8 mouse cellular contexts compared by ENCODE assay signal in genomic region chr11:70230239-70230727, GRCm38 (mm10). TPM values are rescaled to one million over a fixed set of nuclear protein-coding genes. Genes with fewer than 3 reads are reported as not detected.
DNase-seq lines count a peak whose midpoint lies in the region; ATAC-seq and TF ChIP-seq lines count a peak whose summit lies in the region.

No protein-coding gene starts in this region.

- peak; percentile 63 for ATAC-seq in activated CD4-positive, CD25-positive, alpha-beta regulatory T cell, adult 4 months
- ATAC-seq in granulocyte monocyte progenitor cell, adult 5-6 weeks (replicated peaks; ENCODE audit: poor library complexity, severe bottlenecking): peak; percentile 90
- peak; percentile 43 for ATAC-seq in intestine, embryonic 16.5 days
- ATAC-seq in monocyte, adult 5-6 weeks (replicated peaks; ENCODE audit: insufficient number of reproducible peaks, low FRiP score, low TSS enrichment, poor library complexity, severe bottlenecking): peak; percentile 86

- H3K4me3 ChIP-seq in intestine, embryonic 16.5 days (ENCODE audit: low read length): peak overlapping the region; percentile 22
- peak overlapping the region; percentile 30; the same call in 1 of the 2 replicates for H3K4me3 ChIP-seq in liver, adult 2 months (ENCODE audit: insufficient read depth, low read depth, low read length)

- peaks cover 4% of the 10 kb centered on the region; the same call in 1 of the 2 replicates for H3K36me3 ChIP-seq in intestine, embryonic 16.5 days (ENCODE audit: control insufficient read depth, insufficient read depth, low read length)
- H3K36me3 ChIP-seq in liver, adult 2 months (ENCODE audit: control insufficient read depth, insufficient read depth, low read length): no peaks in the 10 kb centered on the region

- TF ChIP-seq POLR2A in liver, adult 2 months (IDR thresholded peaks at IDR 0.05; ENCODE audit: extremely low read depth, insufficient read depth, low read length): no peak

- H3K4me2 ChIP-seq in intestine, embryonic 16.5 days (ENCODE audit: low read depth, low read length): peak overlapping the region; percentile 70

- H3K27me3 ChIP-seq in intestine, embryonic 16.5 days (replicated peaks; ENCODE audit: control insufficient read depth, insufficient read depth, low read length): peaks cover 19% of the 10 kb centered on the region; the same call in 1 of the 2 replicates
- H3K27me3 ChIP-seq in liver, adult 2 months (ENCODE audit: control insufficient read depth, insufficient read depth, low read length): no peaks in the 10 kb centered on the region

- no peaks in the 10 kb centered on the region for H3K79me2 ChIP-seq in liver, adult 2 months (ENCODE audit: control insufficient read depth, insufficient read depth, low read length)

- DNase-seq in 3T3-L1 (ENCODE audit: low read depth, low spot score): peak; percentile 90
- peak; percentile 90 for DNase-seq in embryo, embryonic 11 days
- peak; percentile 33 for DNase-seq in liver, adult 2 months (ENCODE audit: extremely low read depth, low read depth, low spot score)
- peak; percentile 83 to 95 for DNase-seq in spleen, postnatal 4 days (ENCODE audit: low spot score in 2 of 2)

- H3K9ac ChIP-seq in intestine, embryonic 16.5 days (ENCODE audit: low read depth, low read length): peak overlapping the region; percentile 60; the same call in 1 of the 2 replicates
- H3K9ac ChIP-seq in liver, adult 2 months (ENCODE audit: low read depth, low read length): no peak overlapping the region

- no peaks in the 10 kb centered on the region for H3K9me3 ChIP-seq in intestine, embryonic 16.5 days (ENCODE audit: control insufficient read depth, low read length)

- 0 out of 2 replicates have a peak overlapping the region, but pooled peaks have one; percentile 17 for H3K27ac ChIP-seq in intestine, embryonic 16.5 days (ENCODE audit: low read length)
- peak overlapping the region; percentile 18; the same call in 1 of the 2 replicates for H3K27ac ChIP-seq in liver, adult 2 months (replicated peaks; ENCODE audit: insufficient read depth, low read depth, low read length)

- 1% methylated on average over 32 of the region's 32 CpGs for WGBS in intestine, embryonic 16.5 days
- WGBS in liver, adult 2 months: 3% methylated on average over 32 of the region's 32 CpGs

- peak; percentile 99 for TF ChIP-seq CTCF in liver, adult 2 months (IDR thresholded peaks at IDR 0.05; ENCODE audit: low read depth, low read length)

- peaks cover 35% of the 10 kb centered on the region for H3K4me1 ChIP-seq in intestine, embryonic 16.5 days (ENCODE audit: control insufficient read depth, insufficient read depth, low read length)
- no peaks in the 10 kb centered on the region; the same call in 1 of the 2 replicates for H3K4me1 ChIP-seq in liver, adult 2 months (ENCODE audit: control insufficient read depth, insufficient read depth, low read length)

RNA-seq across cellular contexts. Expression of gene Bcl6b, which starts 0.7 kb away (rescaled TPM):
- polyA plus RNA-seq in activated CD4-positive, CD25-positive, alpha-beta regulatory T cell, adult 4 months (2017; shearing (Covaris generic)): under 1 TPM; 0.23 to 0.36 TPM
- not detected in 2 replicates for total RNA-seq in granulocyte monocyte progenitor cell, adult 5-6 weeks (2014; fragmentation: Nextera tagmentation)
- total RNA-seq in granulocyte monocyte progenitor cell, adult 5-6 weeks (2017): 0.13 TPM in 1 of 2 replicates, not detected in the other
- 10.3 and 10.4 TPM in 2 replicates for polyA plus RNA-seq in intestine, embryonic 16.5 days (2015; fragmentation: Nextera tagmentation; extraction: Ambion mirVana)
- 0.74 and 0.81 TPM in 2 replicates for total RNA-seq in liver, adult 2 months (2014; rRNA removed)
- polyA plus RNA-seq in liver, adult 2 months (2012; rRNA removed): 0.56 and 1.3 TPM in 2 replicates
- not detected in 3 replicates for total RNA-seq in monocyte, adult 5-6 weeks (2017)

RNA-seq across cellular contexts. Expression of gene 0610010K14Rik, which starts 7.4 kb away (rescaled TPM):
- 100 to 1,000 TPM; 124 to 159 TPM for polyA plus RNA-seq in activated CD4-positive, CD25-positive, alpha-beta regulatory T cell, adult 4 months (2017; shearing (Covaris generic))
- total RNA-seq in granulocyte monocyte progenitor cell, adult 5-6 weeks (2014; fragmentation: Nextera tagmentation): 78.5 and 112 TPM in 2 replicates
- 36.9 and 44.2 TPM in 2 replicates for total RNA-seq in granulocyte monocyte progenitor cell, adult 5-6 weeks (2017)
- 118 and 129 TPM in 2 replicates for polyA plus RNA-seq in intestine, embryonic 16.5 days (2015; fragmentation: Nextera tagmentation; extraction: Ambion mirVana)
- 6.5 and 9.9 TPM in 2 replicates for total RNA-seq in liver, adult 2 months (2014; rRNA removed)
- 30.6 and 34.0 TPM in 2 replicates for polyA plus RNA-seq in liver, adult 2 months (2012; rRNA removed)
- 8.1 to 28.1 TPM (median 18.3 TPM) in 3 replicates for total RNA-seq in monocyte, adult 5-6 weeks (2017)

RNA-seq across cellular contexts. Expression of gene Gm21988, which starts 9.3 kb away (rescaled TPM):
- polyA plus RNA-seq in activated CD4-positive, CD25-positive, alpha-beta regulatory T cell, adult 4 months (2017; shearing (Covaris generic)): 1 to 10 TPM; 5.2 to 7.6 TPM
- total RNA-seq in granulocyte monocyte progenitor cell, adult 5-6 weeks (2014; fragmentation: Nextera tagmentation): 4.7 and 4.8 TPM in 2 replicates
- 0.57 TPM in 1 of 2 replicates, not detected in the other for total RNA-seq in granulocyte monocyte progenitor cell, adult 5-6 weeks (2017)
- polyA plus RNA-seq in intestine, embryonic 16.5 days (2015; fragmentation: Nextera tagmentation; extraction: Ambion mirVana): 9.9 and 10.7 TPM in 2 replicates
- total RNA-seq in liver, adult 2 months (2014; rRNA removed): 0.28 and 1.5 TPM in 2 replicates
- polyA plus RNA-seq in liver, adult 2 months (2012; rRNA removed): 5.8 and 6.8 TPM in 2 replicates
- total RNA-seq in monocyte, adult 5-6 weeks (2017): 3.3 to 5.8 TPM in 2 of 3 replicates, not detected in the other

RNA-seq across cellular contexts. Expression of gene Rnasek, which starts 9.4 kb away (rescaled TPM):
- 100 to 1,000 TPM; 228 to 245 TPM for polyA plus RNA-seq in activated CD4-positive, CD25-positive, alpha-beta regulatory T cell, adult 4 months (2017; shearing (Covaris generic))
- 116 and 161 TPM in 2 replicates for total RNA-seq in granulocyte monocyte progenitor cell, adult 5-6 weeks (2014; fragmentation: Nextera tagmentation)
- total RNA-seq in granulocyte monocyte progenitor cell, adult 5-6 weeks (2017): 31.2 and 31.3 TPM in 2 replicates
- polyA plus RNA-seq in intestine, embryonic 16.5 days (2015; fragmentation: Nextera tagmentation; extraction: Ambion mirVana): 269 and 308 TPM in 2 replicates
- 7.7 and 9.3 TPM in 2 replicates for total RNA-seq in liver, adult 2 months (2014; rRNA removed)
- polyA plus RNA-seq in liver, adult 2 months (2012; rRNA removed): 158 and 176 TPM in 2 replicates
- total RNA-seq in monocyte, adult 5-6 weeks (2017): 17.5 to 31.1 TPM (median 23.2 TPM) in 3 replicates

RNA-seq across cellular contexts. Expression of gene Slc16a13, which starts 9.4 kb away (rescaled TPM):
- polyA plus RNA-seq in activated CD4-positive, CD25-positive, alpha-beta regulatory T cell, adult 4 months (2017; shearing (Covaris generic)): 1 to 10 TPM; 2.6 to 4.1 TPM
- total RNA-seq in granulocyte monocyte progenitor cell, adult 5-6 weeks (2014; fragmentation: Nextera tagmentation): 7.1 and 7.9 TPM in 2 replicates
- 9.8 TPM in 2 replicates for total RNA-seq in granulocyte monocyte progenitor cell, adult 5-6 weeks (2017)
- 15.9 and 18.0 TPM in 2 replicates for polyA plus RNA-seq in intestine, embryonic 16.5 days (2015; fragmentation: Nextera tagmentation; extraction: Ambion mirVana)
- 0.47 and 1.3 TPM in 2 replicates for total RNA-seq in liver, adult 2 months (2014; rRNA removed)
- polyA plus RNA-seq in liver, adult 2 months (2012; rRNA removed): 1.7 and 3.3 TPM in 2 replicates
- total RNA-seq in monocyte, adult 5-6 weeks (2017): 1.9 to 11.0 TPM (median 3.1 TPM) in 3 replicates

Comparison
In these comparisons a context has a peak if more than half of its experiments do, and no peak if none do; other contexts are left out.
1. Peak in every context shown above with its lines: DNase-seq, ATAC-seq, H3K4me3 ChIP-seq and H3K27ac ChIP-seq.
2. DNase-seq: peak in every context shown above with its lines; median percentile 90 in 3T3-L1; 90 in embryo, embryonic 11 days; 89 in spleen, postnatal 4 days; 33 in liver, adult 2 months.